33 mouse cellular contexts compared by ENCODE assay signal in the genomic region with DNA sequence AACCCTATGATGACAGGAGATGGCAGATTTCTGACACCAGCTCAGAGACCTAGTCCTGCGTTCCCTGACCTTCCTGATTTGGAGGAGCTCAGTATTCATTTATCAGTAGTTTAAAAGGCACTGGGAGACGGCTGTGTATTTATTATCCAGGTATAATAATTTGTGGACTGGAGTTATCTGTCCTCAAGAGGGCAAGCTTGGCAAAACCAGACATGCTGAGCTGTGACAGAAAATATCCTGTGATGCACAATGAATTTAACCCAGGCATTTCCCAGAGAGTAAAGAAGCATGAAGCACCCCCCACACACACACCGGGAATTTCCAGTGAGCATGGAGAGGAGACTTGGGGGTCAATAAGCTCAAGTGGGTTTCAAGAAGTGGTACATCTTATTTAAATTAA. TPM values are rescaled to one million over a fixed set of nuclear protein-coding genes. Genes with fewer than 3 reads are reported as not detected.
A peak's percentile ranks its signal among the peaks of the same experiment; 100 is the strongest.
DNase-seq lines count a peak whose midpoint lies in the region; ATAC-seq and TF ChIP-seq lines count a peak whose summit lies in the region.
"Had no signal": no experiment of that assay in that cellular context is flagged by ENCODE, and none has a peak within 500 bp of the region (broad histone marks: within the 10 kb centered on the region; RNA-seq: fewer than 3 reads in every experiment).

No protein-coding gene starts in this region.

- no peaks in the 10 kb centered on the region for H3K9me3 ChIP-seq in forebrain, embryonic 14.5 days (replicated peaks; ENCODE audit: control insufficient read depth, low read length)
- no peaks in the 10 kb centered on the region for H3K9me3 ChIP-seq in forebrain, embryonic 15.5 days
- H3K9me3 ChIP-seq: embryonic facial prominence, embryonic 13.5 days; forebrain, embryonic 10.5 days; G1E; heart, embryonic 12.5 days; limb, embryonic 10.5 days; limb, embryonic 15.5 days; liver, embryonic 13.5 days; megakaryocyte, embryonic 14.5 days; midbrain, embryonic 15.5 days; neural tube, embryonic 12.5 days had no signal

- 88% methylated on average over 3 of the region's 3 CpGs for WGBS in forebrain, embryonic 14.5 days
- 80% methylated on average over 3 of the region's 3 CpGs for WGBS in forebrain, embryonic 15.5 days
- WGBS in cerebellum, adult 2 months, result 34% methylated on average over 3 of the region's 3 CpGs

- no peaks in the 10 kb centered on the region for H3K4me1 ChIP-seq in forebrain, embryonic 14.5 days (ENCODE audit: control insufficient read depth, insufficient read depth, low read length)
- no peaks in the 10 kb centered on the region for H3K4me1 ChIP-seq in forebrain, embryonic 15.5 days
- H3K4me1 ChIP-seq in cerebellum, adult 2 months (ENCODE audit: control insufficient read depth, insufficient read depth, low read length), result no peaks in the 10 kb centered on the region
- H3K4me1 ChIP-seq: embryonic facial prominence, embryonic 13.5 days; forebrain, embryonic 10.5 days; heart, embryonic 12.5 days; limb, embryonic 10.5 days; limb, embryonic 15.5 days; liver, embryonic 13.5 days; midbrain, embryonic 15.5 days; neural tube, embryonic 12.5 days had no signal

- H3K27ac ChIP-seq in forebrain, embryonic 14.5 days (ENCODE audit: low read depth, low read length), result no peak overlapping the region
- no peak overlapping the region for H3K27ac ChIP-seq in forebrain, embryonic 15.5 days (replicated peaks)
- H3K27ac ChIP-seq in cerebellum, adult 2 months (ENCODE audit: insufficient read depth, low read length), result no peak overlapping the region
- H3K27ac ChIP-seq: embryonic facial prominence, embryonic 13.5 days; forebrain, embryonic 10.5 days; heart, adult 2 months; hindbrain, embryonic 14.5 days; limb, embryonic 10.5 days; limb, embryonic 15.5 days; liver, embryonic 13.5 days; midbrain, embryonic 15.5 days; neural tube, embryonic 12.5 days; stomach, postnatal 0 days had no signal

- H3K36me3 ChIP-seq in forebrain, embryonic 14.5 days (ENCODE audit: control insufficient read depth, insufficient read depth, low read length), result no peaks in the 10 kb centered on the region
- no peaks in the 10 kb centered on the region for H3K36me3 ChIP-seq in forebrain, embryonic 15.5 days
- H3K36me3 ChIP-seq: embryonic facial prominence, embryonic 13.5 days; forebrain, embryonic 10.5 days; G1E; heart, embryonic 12.5 days; limb, embryonic 10.5 days; limb, embryonic 15.5 days; liver, embryonic 13.5 days; midbrain, embryonic 15.5 days; neural tube, embryonic 12.5 days had no signal

- H3K4me2 ChIP-seq in forebrain, embryonic 14.5 days (ENCODE audit: low read length), result no peak overlapping the region
- no peak overlapping the region for H3K4me2 ChIP-seq in forebrain, embryonic 15.5 days (replicated peaks)
- H3K4me2 ChIP-seq: embryonic facial prominence, embryonic 13.5 days; heart, embryonic 12.5 days; hindbrain, embryonic 14.5 days; limb, embryonic 15.5 days; liver, embryonic 13.5 days; midbrain, embryonic 15.5 days; neural tube, embryonic 12.5 days had no signal

- no peak for TF ChIP-seq POLR2A in cerebellum, adult 2 months (IDR thresholded peaks at IDR 0.05; ENCODE audit: borderline replicate concordance, insufficient read depth, low read length)

- peak; percentile 7 for DNase-seq in forebrain, embryonic 14.5 days (ENCODE audit: low spot score)
- peak; percentile 42 for DNase-seq in brain, adult 2 months (ENCODE audit: low read depth, low spot score)
- peak; percentile 21 to 48 for DNase-seq in cerebellum, adult 2 months
- DNase-seq in cerebellum, postnatal 14 days, result peak; percentile 33 to 49
- DNase-seq in adrenal gland, adult 2 months, result no peak
- DNase-seq: adrenal gland, postnatal 25 days; forebrain, postnatal 0 days; heart, adult 2 months; kidney, adult 2 months; kidney, postnatal 4 days; liver, embryonic 13.5 days; lung, adult 18-20 months; lung, postnatal 4 days; right cerebral cortex, adult 18-20 months; right cerebral cortex, postnatal 4 days; thymus, adult 18-20 months; thymus, postnatal 25 days had no signal

- no peaks in the 10 kb centered on the region for H3K27me3 ChIP-seq in forebrain, embryonic 14.5 days (replicated peaks; ENCODE audit: control insufficient read depth, insufficient read depth, low read length)
- no peaks in the 10 kb centered on the region for H3K27me3 ChIP-seq in forebrain, embryonic 15.5 days
- H3K27me3 ChIP-seq in cerebellum, adult 2 months (ENCODE audit: control insufficient read depth, insufficient read depth, low read length), result no peaks in the 10 kb centered on the region
- H3K27me3 ChIP-seq: embryonic facial prominence, embryonic 13.5 days; heart, embryonic 12.5 days; limb, embryonic 15.5 days; liver, embryonic 13.5 days; megakaryocyte, embryonic 14.5 days; midbrain, embryonic 15.5 days; neural tube, embryonic 12.5 days; Patski had no signal

- peak; percentile 22; the same call in 1 of the 2 replicates for TF ChIP-seq CTCF in cerebellum, adult 2 months (IDR thresholded peaks at IDR 0.05; ENCODE audit: borderline replicate concordance, insufficient read depth, low read depth, low read length)

- no peak overlapping the region for H3K4me3 ChIP-seq in forebrain, embryonic 14.5 days (ENCODE audit: low read depth, low read length)
- no peak overlapping the region for H3K4me3 ChIP-seq in forebrain, embryonic 15.5 days
- no peak overlapping the region for H3K4me3 ChIP-seq in cerebellum, adult 2 months (replicated peaks; ENCODE audit: insufficient read depth, low read depth, low read length)
- H3K4me3 ChIP-seq: embryonic facial prominence, embryonic 13.5 days; forebrain, embryonic 10.5 days; heart, adult 2 months; heart, embryonic 12.5 days; limb, embryonic 10.5 days; limb, embryonic 15.5 days; liver, embryonic 13.5 days; megakaryocyte, embryonic 14.5 days; midbrain, embryonic 15.5 days; myocyte; neural tube, embryonic 12.5 days had no signal

- H3K9ac ChIP-seq in forebrain, embryonic 14.5 days (ENCODE audit: low read length), result no peak overlapping the region
- H3K9ac ChIP-seq in forebrain, embryonic 15.5 days (replicated peaks), result no peak overlapping the region
- H3K9ac ChIP-seq: embryonic facial prominence, embryonic 13.5 days; forebrain, postnatal 0 days; heart, embryonic 12.5 days; hindbrain, embryonic 14.5 days; limb, embryonic 15.5 days; liver, embryonic 13.5 days; midbrain, embryonic 15.5 days; neural tube, embryonic 12.5 days had no signal

- no peak for ATAC-seq in forebrain, embryonic 14.5 days
- no peak for ATAC-seq in forebrain, embryonic 15.5 days (replicated peaks)
- no peak for ATAC-seq in monocyte, adult 5-6 weeks (replicated peaks; ENCODE audit: insufficient number of reproducible peaks, low FRiP score, low TSS enrichment, poor library complexity, severe bottlenecking)
- ATAC-seq: forebrain, postnatal 0 days; lung, postnatal 0 days; midbrain, embryonic 15.5 days; Patski had no signal

RNA-seq across cellular contexts. Expression of a gene that starts 42.7 kb away (rescaled TPM):
- 4.9 and 5.3 TPM in 2 replicates for polyA plus RNA-seq in forebrain, embryonic 14.5 days (2014; fragmentation: Nextera tagmentation; extraction: Ambion mirVana)
- 3.8 and 3.9 TPM in 2 replicates for polyA plus RNA-seq in forebrain, embryonic 15.5 days (2015; fragmentation: Nextera tagmentation; extraction: Ambion mirVana)
- polyA plus RNA-seq in cerebellum, adult 2 months (2012; rRNA removed), result 1.6 and 2.0 TPM in 2 replicates
- 1 to 10 TPM; 5.5 to 5.6 TPM for total RNA-seq in adrenal gland, adult 2 months (2021)
- 5.3 and 6.8 TPM in 2 replicates for polyA plus RNA-seq in adrenal gland, adult 2 months (2012; rRNA removed)
- total RNA-seq in monocyte, adult 5-6 weeks (2017), result 31.3 to 66.7 TPM (median 57.7 TPM) in 3 replicates
- polyA plus RNA-seq: G1E had no signal
